Mouse (Mus musculus): ENCODE data around the gene Ddx5.

DNA sequence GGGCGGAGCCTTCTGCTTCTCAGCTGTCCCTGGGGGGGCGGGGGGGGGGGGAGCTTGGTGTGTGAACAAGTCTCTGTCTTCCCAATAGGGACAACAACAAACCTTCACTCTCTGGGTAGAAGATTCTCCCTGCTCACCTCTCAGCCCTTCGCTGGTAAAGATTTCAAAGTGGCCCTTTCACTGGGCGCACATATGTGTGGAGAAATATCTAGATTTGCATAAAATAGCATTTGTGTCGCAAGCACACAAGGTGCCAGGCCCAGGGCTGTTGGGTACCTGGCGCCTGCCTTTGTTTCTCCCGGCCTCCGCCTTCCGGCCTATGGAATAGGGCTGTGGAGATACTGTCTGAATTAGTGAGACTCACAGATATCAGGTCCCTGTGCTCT, 26.2 kb downstream of the Ddx5 start:
- TF ChIP-seq CTCF (IDR thresholded peaks at IDR 0.05; ENCODE audit: low read depth) (no peak), EP300 (optimal IDR thresholded peaks at IDR 0.05) (no peak)
